Mouse (Mus musculus): ENCODE data around the gene Gm10220.
"Not testable (repeated sequence)": the region's sequence is repeated elsewhere in the genome, so short reads cannot be mapped to it uniquely, and the experiment has no call there.

DNA sequence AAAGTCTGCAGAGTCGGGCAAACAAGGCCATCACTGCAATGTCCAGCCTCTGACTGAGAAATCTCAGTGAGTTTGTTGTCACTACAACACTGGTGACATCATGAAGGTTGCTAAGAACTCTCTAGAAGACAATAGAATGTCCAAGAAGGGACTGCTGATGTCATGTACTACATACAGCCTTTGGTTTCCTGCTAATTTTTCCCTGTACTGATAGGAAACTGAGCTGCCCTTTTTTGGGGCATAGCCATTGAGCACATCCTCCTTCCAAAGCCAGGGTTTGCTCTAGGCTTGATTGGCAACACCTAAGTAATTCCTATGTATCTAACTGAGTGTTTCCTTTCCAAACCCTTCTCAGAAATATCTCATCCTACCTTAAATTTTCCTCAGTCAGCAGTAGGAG is 32.0 kb downstream of the Gm10220 start, which contains the start of gene Gm10471:
- not testable (repeated sequence) for TF ChIP-seq POLR2A (IDR thresholded peaks at IDR 0.05; ENCODE audit: low read depth, low read length); CTCF (IDR thresholded peaks at IDR 0.05; ENCODE audit: extremely low read depth, insufficient read depth, insufficient read length, insufficient replicate concordance)
